Mouse (Mus musculus) liver, embryonic 12.5 days (tissue): ENCODE measurements around the gene Rad51b. TPM values are rescaled to one million over a fixed set of nuclear protein-coding genes. Genes with fewer than 3 reads are reported as not detected.

Source experiments
- ATAC-seq: fragments of 200-750 bp; cut with Nextera tagmentation; 2 replicates; pipeline ENCODE4 v1.8.0; 2017; ENCODE audit warnings: moderate number of reproducible peaks, mild to moderate bottlenecking, moderate library complexity
- H3K27ac ChIP-seq: fragments of 300-500 bp; sonication (generic); 2 replicates; pipeline ENCODE4 v1.5.1; 2016; ENCODE audit warnings: mild to moderate bottlenecking
- H3K27me3 ChIP-seq: fragments of 300-500 bp; sonication (generic); replicated peaks from 2 replicates; pipeline ENCODE4 v1.6.1; 2016; ENCODE audit warnings: mild to moderate bottlenecking, moderate library complexity
- H3K36me3 ChIP-seq: fragments of 300-500 bp; sonication (generic); 2 replicates; pipeline ENCODE4 v1.6.1; 2016; ENCODE audit warnings: mild to moderate bottlenecking, moderate library complexity
- H3K4me1 ChIP-seq: fragments of 300-500 bp; sonication (generic); 2 replicates; pipeline ENCODE4 v1.6.1; 2016
- H3K4me2 ChIP-seq: fragments of 300-500 bp; sonication (generic); 2 replicates; pipeline ENCODE4 v1.6.1; 2016; ENCODE audit warnings: mild to moderate bottlenecking, moderate library complexity
- H3K4me3 ChIP-seq: fragments of 300-500 bp; sonication (generic); 2 replicates; pipeline ENCODE4 v1.5.1; 2016; ENCODE audit warnings: mild to moderate bottlenecking, moderate library complexity
- H3K9ac ChIP-seq: fragments of 300-500 bp; sonication (generic); 2 replicates; pipeline ENCODE4 v1.6.1; 2016; ENCODE audit warnings: mild to moderate bottlenecking, moderate library complexity
- H3K9me3 ChIP-seq: fragments of 300-500 bp; sonication (generic); replicated peaks from 2 replicates; pipeline ENCODE4 v1.6.1; 2016; ENCODE audit warnings: mild to moderate bottlenecking, moderate library complexity
- WGBS: fragments of 180-500 bp; shearing (Covaris S2); methylation state at CpG from one replicate; pipeline ENCODE4 v1.1.7; 2016; ENCODE audit not compliant: insufficient replicate concordance; 5-methylcytosine and 5-hydroxymethylcytosine counted together
- polyA plus RNA-seq: library from polyadenylated mRNA; unstranded; fragments of >200 nt; fragmentation: Nextera tagmentation; extraction: Ambion mirVana; gene quantifications from 2 replicates; pipeline ENCODE4 v1.2.1, GENCODE M21; 2016

Rad51b gene
- polyA plus RNA-seq, 1 experiment from 2014 or later: 7.5 TPM

GRCm38 (mm10) chr12:79793382-79793781 is 496.3 kb downstream of the Rad51b start:
- Histone ChIP-seq H3K4me3 (no peak overlapping the region), H3K27ac (no peak overlapping the region), H3K36me3 (no peaks in the 10 kb centered on the region), H3K4me1 (peaks cover 7% of the 10 kb centered on the region; the same call in 1 of the 2 replicates), H3K4me2 (no peak overlapping the region), H3K9me3 (no peaks in the 10 kb centered on the region), H3K27me3 (no peaks in the 10 kb centered on the region), H3K9ac (no peak overlapping the region)
- WGBS: 69% methylated on average over 8 of the region's 8 CpGs
- no peak for ATAC-seq

- no peak overlapping the region for H3K27ac ChIP-seq
- no peak for ATAC-seq
- H3K36me3 ChIP-seq: no peaks in the 10 kb centered on the region
- H3K9ac ChIP-seq: no peak overlapping the region
- H3K27me3 ChIP-seq: no peaks in the 10 kb centered on the region
- H3K4me3 ChIP-seq: no peak overlapping the region
- H3K9me3 ChIP-seq: no peaks in the 10 kb centered on the region
- no peak overlapping the region for H3K4me2 ChIP-seq
- 76% methylated on average over 4 of the region's 4 CpGs for WGBS
- H3K4me1 ChIP-seq: peaks cover 7% of the 10 kb centered on the region; the same call in 1 of the 2 replicates
These were observed 497.7 kb downstream of the Rad51b start for GRCm38 (mm10) chr12:79794802-79795201.

- no peak for ATAC-seq
- Histone ChIP-seq H3K4me2 (no peak overlapping the region), H3K4me1 (peaks cover 7% of the 10 kb centered on the region; the same call in 1 of the 2 replicates), H3K9ac (no peak overlapping the region), H3K4me3 (no peak overlapping the region), H3K9me3 (no peaks in the 10 kb centered on the region), H3K27me3 (no peaks in the 10 kb centered on the region), H3K36me3 (no peaks in the 10 kb centered on the region), H3K27ac (no peak overlapping the region)
- 55% methylated on average over 6 of the region's 6 CpGs for WGBS
These were observed 499.2 kb downstream of the Rad51b start for GRCm38 (mm10) chr12:79796260-79796659.

- no peaks in the 10 kb centered on the region for H3K9me3 ChIP-seq
- H3K4me1 ChIP-seq: peaks cover 9% of the 10 kb centered on the region; the same call in 1 of the 2 replicates
- no peaks in the 10 kb centered on the region for H3K27me3 ChIP-seq
- no peaks in the 10 kb centered on the region for H3K36me3 ChIP-seq
- H3K4me3 ChIP-seq: no peak overlapping the region
- no peak for ATAC-seq
- H3K9ac ChIP-seq: no peak overlapping the region
- 47% methylated on average over 18 of the region's 18 CpGs for WGBS
- H3K27ac ChIP-seq: no peak overlapping the region
- no peak overlapping the region for H3K4me2 ChIP-seq
These were observed 500.0 kb downstream of the Rad51b start for GRCm38 (mm10) chr12:79796823-79797821.

- Histone ChIP-seq H3K27ac (peak overlapping the region; percentile 71), H3K4me2 (no peak overlapping the region), H3K9ac (no peak overlapping the region), H3K4me3 (no peak overlapping the region), H3K36me3 (no peaks in the 10 kb centered on the region), H3K4me1 (peaks cover 11% of the 10 kb centered on the region; the same call in 1 of the 2 replicates), H3K9me3 (no peaks in the 10 kb centered on the region), H3K27me3 (no peaks in the 10 kb centered on the region)
- WGBS: 74% methylated on average over 3 of the region's 3 CpGs
- ATAC-seq: no peak
These were observed 501.4 kb downstream of the Rad51b start for GRCm38 (mm10) chr12:79798488-79798887.

- Histone ChIP-seq H3K4me1 (peaks cover 11% of the 10 kb centered on the region; the same call in 1 of the 2 replicates), H3K27me3 (no peaks in the 10 kb centered on the region), H3K4me2 (no peak overlapping the region), H3K27ac (peak overlapping the region; percentile 71), H3K36me3 (no peaks in the 10 kb centered on the region), H3K9me3 (no peaks in the 10 kb centered on the region), H3K4me3 (no peak overlapping the region), H3K9ac (no peak overlapping the region)
- 60% methylated on average over 5 of the region's 5 CpGs for WGBS
- no peak for ATAC-seq
These were observed 502.3 kb downstream of the Rad51b start for GRCm38 (mm10) chr12:79799370-79799769.

GRCm38 (mm10) chr12:79803670-79804069 is 506.6 kb downstream of the Rad51b start:
- Histone ChIP-seq H3K27me3 (no peaks in the 10 kb centered on the region), H3K9me3 (no peaks in the 10 kb centered on the region), H3K9ac (no peak overlapping the region), H3K4me3 (no peak overlapping the region), H3K4me1 (peaks cover 14% of the 10 kb centered on the region; the same call in 1 of the 2 replicates), H3K4me2 (no peak overlapping the region), H3K36me3 (no peaks in the 10 kb centered on the region), H3K27ac (no peak overlapping the region)
- ATAC-seq: no peak
- 76% methylated on average over 1 of the region's 1 CpGs for WGBS

GRCm38 (mm10) chr12:79804776-79805524 is 507.9 kb downstream of the Rad51b start:
- no peak overlapping the region for H3K27ac ChIP-seq
- no peak for ATAC-seq
- 62% methylated on average over 8 of the region's 8 CpGs for WGBS

GRCm38 (mm10) chr12:79806990-79807389 is 509.9 kb downstream of the Rad51b start:
- peaks cover 14% of the 10 kb centered on the region; the same call in 1 of the 2 replicates for H3K4me1 ChIP-seq
- 66% methylated on average over 4 of the region's 4 CpGs for WGBS
- ATAC-seq: no peak
- H3K36me3 ChIP-seq: no peaks in the 10 kb centered on the region
- H3K4me2 ChIP-seq: no peak overlapping the region
- H3K4me3 ChIP-seq: no peak overlapping the region
- no peaks in the 10 kb centered on the region for H3K27me3 ChIP-seq
- no peaks in the 10 kb centered on the region for H3K9me3 ChIP-seq
- no peak overlapping the region for H3K27ac ChIP-seq
- H3K9ac ChIP-seq: no peak overlapping the region

More at GRCm38 (mm10) chr12:79804776-79805524, 507.9 kb downstream of the Rad51b start:
- Histone ChIP-seq H3K9me3 (no peaks in the 10 kb centered on the region), H3K36me3 (no peaks in the 10 kb centered on the region), H3K27me3 (no peaks in the 10 kb centered on the region), H3K9ac (no peak overlapping the region), H3K4me2 (no peak overlapping the region), H3K4me3 (no peak overlapping the region), H3K4me1 (peaks cover 14% of the 10 kb centered on the region; the same call in 1 of the 2 replicates)

GRCm38 (mm10) chr12:79807410-79807847 is 510.3 kb downstream of the Rad51b start:
- H3K27me3 ChIP-seq: no peaks in the 10 kb centered on the region
- peaks cover 11% of the 10 kb centered on the region; the same call in 1 of the 2 replicates for H3K4me1 ChIP-seq
- H3K27ac ChIP-seq: no peak overlapping the region
- no peak overlapping the region for H3K9ac ChIP-seq
- no peaks in the 10 kb centered on the region for H3K36me3 ChIP-seq
- no peaks in the 10 kb centered on the region for H3K9me3 ChIP-seq
- ATAC-seq: no peak
- H3K4me2 ChIP-seq: no peak overlapping the region
- no peak overlapping the region for H3K4me3 ChIP-seq
- WGBS: 45% methylated on average over 10 of the region's 10 CpGs

GRCm38 (mm10) chr12:79807938-79808401 is 510.9 kb downstream of the Rad51b start:
- H3K4me1 ChIP-seq: peaks cover 11% of the 10 kb centered on the region; the same call in 1 of the 2 replicates
- H3K36me3 ChIP-seq: no peaks in the 10 kb centered on the region
- no peak overlapping the region for H3K9ac ChIP-seq
- no peak overlapping the region for H3K27ac ChIP-seq
- H3K27me3 ChIP-seq: no peaks in the 10 kb centered on the region
- WGBS: 87% methylated on average over 8 of the region's 8 CpGs
- no peak overlapping the region for H3K4me3 ChIP-seq
- no peak for ATAC-seq
- H3K4me2 ChIP-seq: no peak overlapping the region
- no peaks in the 10 kb centered on the region for H3K9me3 ChIP-seq
